Mouse (Mus musculus): ENCODE results near the gene Frmd8.

Frmd8 gene

DNA sequence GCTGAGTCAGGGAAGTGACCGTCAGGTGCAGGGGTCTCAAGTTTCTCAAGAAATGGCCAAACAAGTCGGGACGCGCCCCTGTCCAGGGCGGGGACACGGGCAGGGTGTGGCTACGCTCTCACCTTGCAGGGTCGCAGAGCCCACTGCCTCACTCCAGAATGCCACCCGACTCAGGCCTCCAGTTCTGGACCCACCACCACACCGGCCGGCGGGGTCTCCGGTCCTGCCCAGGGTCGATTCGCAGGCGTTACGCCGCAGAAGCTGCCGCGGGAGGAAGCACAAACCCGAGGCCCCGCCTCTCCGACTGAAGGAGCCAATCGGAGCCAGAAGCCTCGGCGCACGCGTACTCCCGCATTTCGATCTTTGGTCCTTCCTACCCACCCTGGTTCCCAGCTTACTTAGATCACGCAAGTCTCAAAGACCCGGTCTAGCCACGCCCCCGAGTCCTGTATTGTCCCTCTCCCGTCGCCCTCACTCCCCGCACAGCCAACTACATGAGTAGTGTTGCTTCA is at the start of gene Frmd8:
Gene Frmd8, minus strand, starts transcription at position 306 of the 512 bp plus-strand sequence.
- DNase-seq (ENCODE audit: low read depth, low spot score): peak; percentile 70

- peak; percentile 86 for DNase-seq (ENCODE audit: low read depth, low spot score)
Measured at GRCm38 (mm10) chr19:5924713-5925093, 49.6 kb upstream of the Frmd8 start, which contains the start of gene Cdc42ep2. TSS of gene Cdc42ep2 (minus strand) at chr19:5924816.

- DNase-seq (ENCODE audit: low read depth, low spot score): no peak
Measured at GRCm38 (mm10) chr19:5923990-5924712, 49.1 kb upstream of the Frmd8 start.

DNA sequence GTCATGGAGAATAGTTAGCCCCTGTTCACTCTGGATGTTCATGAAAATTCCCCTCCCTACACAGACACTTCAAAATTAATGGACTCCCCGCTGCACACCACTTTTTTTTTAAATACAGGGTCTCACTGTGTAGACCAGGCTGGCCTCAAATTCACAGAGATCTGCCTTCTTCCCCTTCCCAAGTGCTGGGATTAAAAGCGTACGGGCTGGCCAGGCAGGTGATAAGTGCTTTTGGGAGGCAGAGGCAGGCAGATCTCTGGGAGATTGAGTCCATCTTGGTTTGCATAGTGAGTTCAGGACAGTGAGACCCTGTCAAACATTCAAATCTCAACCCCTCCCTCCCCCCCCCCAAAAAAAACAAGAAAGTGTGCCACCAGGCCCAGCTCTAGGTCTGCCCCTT is 47.9 kb upstream of the Frmd8 start:
- no peak for DNase-seq (ENCODE audit: low read depth, low spot score)

DNA sequence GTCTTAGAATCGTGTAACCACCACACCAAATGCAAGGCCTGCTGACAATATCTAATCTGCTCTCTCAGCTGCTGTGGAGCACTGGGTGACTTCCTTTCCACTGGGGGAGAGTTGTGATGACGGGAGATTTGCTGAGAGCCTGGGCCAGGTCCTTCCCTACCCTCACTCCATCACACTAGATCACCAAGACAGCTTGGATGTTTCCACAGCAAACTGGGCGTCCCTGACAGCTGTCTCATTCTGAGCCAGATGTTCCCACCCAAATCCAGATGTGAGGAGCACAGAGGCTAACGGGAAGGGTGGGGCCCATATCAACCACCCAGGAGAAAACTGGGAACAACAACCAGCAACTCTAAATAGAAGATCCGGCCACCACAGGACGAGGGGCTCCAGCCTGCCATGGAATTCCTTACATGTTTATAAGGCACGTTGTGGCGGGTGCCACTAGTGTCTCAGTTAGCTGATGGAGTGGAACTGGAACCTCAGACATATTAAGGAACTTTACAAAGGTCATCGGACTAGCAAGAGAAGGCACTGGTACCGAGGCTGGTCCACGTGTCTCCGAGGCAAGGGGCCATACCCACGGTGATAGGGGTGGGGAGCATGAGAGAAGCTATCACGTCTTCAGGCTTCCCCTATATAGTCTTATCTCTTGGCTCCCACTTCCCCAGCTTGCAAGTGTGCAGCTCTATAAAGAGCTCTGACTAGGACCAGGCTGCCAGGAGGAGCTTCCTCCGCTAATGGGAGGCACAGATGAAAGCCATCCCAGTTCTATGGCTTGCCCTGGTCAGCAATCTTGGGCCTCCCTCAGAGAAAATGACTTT is 47.3 kb upstream of the Frmd8 start:
- no peak for DNase-seq (ENCODE audit: low read depth, low spot score)

GRCm38 (mm10) chr19:5921715-5922114 is 46.6 kb upstream of the Frmd8 start:
- no peak for DNase-seq (ENCODE audit: low read depth, low spot score)

DNA sequence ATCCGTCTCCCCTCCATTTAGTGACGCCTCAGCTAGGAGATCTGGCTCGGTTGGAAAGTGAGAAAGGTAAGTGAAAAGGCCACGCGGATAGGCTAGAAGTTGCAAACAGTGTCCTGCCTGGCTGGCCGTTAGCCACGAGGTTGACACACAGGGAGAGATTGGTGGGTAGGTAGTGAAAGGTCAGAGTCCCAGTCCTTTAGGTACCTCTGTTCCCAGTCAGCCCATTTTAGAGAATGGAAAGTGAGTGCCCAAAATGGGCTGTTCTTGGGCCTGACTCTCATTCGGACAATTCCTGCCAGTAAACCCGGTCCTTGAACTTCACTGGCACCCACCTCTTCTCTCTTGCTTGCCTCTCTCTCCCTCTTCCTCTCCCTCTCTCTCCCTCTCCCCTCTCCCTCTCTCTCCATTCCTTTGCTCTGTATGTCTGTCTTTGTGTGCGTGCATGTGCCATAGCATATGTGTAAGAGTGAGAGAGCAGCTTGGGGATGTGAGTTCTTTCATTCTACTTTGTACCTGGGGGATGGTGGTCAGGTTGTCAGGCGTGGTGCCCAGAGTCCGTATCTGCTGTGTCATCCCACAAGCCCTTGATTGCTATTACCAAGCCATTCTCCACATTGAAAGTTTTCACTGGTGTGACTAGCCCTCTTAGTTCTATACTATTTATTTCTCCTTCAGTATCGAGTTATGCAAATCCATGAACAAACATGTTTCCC is 38.1 kb upstream of the Frmd8 start, which contains the start of gene Dpf2:
Gene Dpf2, minus strand, starts transcription at position 4 of the 713 bp plus-strand sequence.
- DNase-seq (ENCODE audit: low read depth, low spot score): no peak

GRCm38 (mm10) chr19:5912103-5913006 is 37.3 kb upstream of the Frmd8 start:
- DNase-seq (ENCODE audit: low read depth, low spot score): peak; percentile 98

DNA sequence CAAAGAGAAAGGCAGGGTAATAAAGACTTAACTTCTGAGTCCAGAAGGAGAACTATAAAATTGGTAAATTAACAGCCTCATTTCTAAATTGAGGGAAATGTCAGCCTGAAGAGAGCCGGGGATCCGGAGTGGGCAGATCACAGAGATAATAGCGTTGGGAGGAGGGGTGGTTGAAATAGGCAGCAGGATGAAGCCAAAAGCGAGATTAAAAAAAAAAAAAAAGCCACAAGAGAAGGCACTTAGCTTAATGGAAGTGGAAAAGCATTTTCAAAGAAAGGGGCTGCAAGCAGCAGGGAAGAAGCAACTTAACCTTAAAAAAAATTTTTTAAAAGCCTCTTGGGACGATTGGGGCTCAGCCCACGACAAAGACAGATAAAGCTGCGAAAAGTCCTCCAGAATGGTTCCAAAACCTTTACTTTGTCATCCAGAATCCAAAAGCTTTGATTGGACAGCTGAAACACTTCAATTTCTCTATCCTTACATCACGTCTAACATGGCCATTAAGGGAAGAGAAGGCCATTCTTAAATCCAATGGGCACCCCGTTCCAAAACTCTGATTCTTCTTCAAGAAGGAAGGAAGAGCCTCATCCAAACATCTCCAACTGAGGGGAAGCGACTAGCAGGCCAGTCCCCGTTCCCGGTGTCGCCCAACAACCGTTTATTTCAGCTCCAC is 36.5 kb upstream of the Frmd8 start:
- DNase-seq (ENCODE audit: low read depth, low spot score): no peak

GRCm38 (mm10) chr19:5910221-5910620 is 35.1 kb upstream of the Frmd8 start:
- no peak for DNase-seq (ENCODE audit: low read depth, low spot score)

GRCm38 (mm10) chr19:5907275-5907674 is 32.2 kb upstream of the Frmd8 start:
- no peak for DNase-seq (ENCODE audit: low read depth, low spot score)

- peak; percentile 73 for DNase-seq (ENCODE audit: low read depth, low spot score)
Measured at GRCm38 (mm10) chr19:5894002-5894678, 19.1 kb upstream of the Frmd8 start, which contains the start of gene Tigd3. TSS of gene Tigd3 (minus strand) at chr19:5894149.

- DNase-seq (ENCODE audit: low read depth, low spot score): no peak
Measured at GRCm38 (mm10) chr19:5893282-5894001, 18.4 kb upstream of the Frmd8 start.

- DNase-seq (ENCODE audit: low read depth, low spot score): no peak
Measured at GRCm38 (mm10) chr19:5892735-5893134, 17.7 kb upstream of the Frmd8 start.

DNA sequence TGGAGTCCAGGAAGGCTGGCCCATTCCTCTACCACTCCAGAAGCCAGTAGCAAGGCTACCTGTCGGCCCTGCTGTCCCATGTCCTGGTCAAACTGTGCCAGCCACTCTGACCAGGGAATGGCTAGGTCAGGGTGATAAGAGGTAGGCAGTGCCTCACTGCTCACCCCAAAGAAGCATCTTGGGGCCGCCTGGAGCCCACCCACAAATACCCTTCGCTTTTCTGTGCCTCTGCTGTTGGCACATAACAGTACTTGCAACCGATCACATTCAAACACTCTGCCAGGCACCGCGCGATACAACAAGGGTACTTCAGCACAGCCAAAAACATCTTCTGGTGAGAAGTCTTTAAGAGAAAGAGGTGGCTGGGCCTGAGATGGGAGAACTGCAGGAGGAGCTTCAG is 17.2 kb upstream of the Frmd8 start:
- no peak for DNase-seq (ENCODE audit: low read depth, low spot score)

DNA sequence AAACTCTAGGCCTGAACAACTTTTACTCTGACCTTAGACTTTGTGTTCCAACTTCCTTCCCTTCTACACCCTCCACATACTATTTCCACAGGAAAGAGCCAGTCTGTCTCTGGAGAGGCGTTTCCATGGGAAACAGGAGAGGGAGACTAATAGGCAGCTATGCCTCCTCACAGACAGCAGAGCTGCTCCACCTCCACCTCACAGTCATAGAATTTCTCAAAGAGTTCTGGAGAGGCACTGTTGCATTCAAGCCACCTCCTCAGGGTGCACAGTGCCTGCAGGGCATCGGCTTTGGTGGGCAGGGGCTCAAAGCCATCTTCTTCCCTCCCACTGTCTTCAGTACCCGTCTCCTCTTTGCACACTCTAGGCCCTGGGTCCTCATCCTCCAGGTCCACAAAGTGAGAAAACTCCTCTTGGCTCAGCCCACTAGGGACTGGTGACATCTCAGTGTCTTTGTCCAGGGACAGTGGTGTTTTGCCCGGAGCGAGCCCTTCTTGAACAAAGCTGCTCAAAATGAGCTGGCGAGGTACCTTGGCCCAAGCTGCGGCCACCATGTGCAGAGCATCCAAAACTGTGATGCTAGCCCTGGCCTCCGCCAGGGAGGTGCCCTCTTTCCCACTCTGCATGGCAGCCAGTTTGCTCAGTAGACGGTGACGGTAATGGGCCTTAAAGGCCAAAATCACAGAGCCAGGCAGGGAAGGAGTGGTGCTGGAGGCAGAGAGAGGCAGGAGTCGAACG is 16.6 kb upstream of the Frmd8 start:
- DNase-seq (ENCODE audit: low read depth, low spot score): no peak

GRCm38 (mm10) chr19:5889211-5889610 is 14.1 kb upstream of the Frmd8 start:
- no peak for DNase-seq (ENCODE audit: low read depth, low spot score)

GRCm38 (mm10) chr19:5887234-5887815 is 12.3 kb upstream of the Frmd8 start:
- no peak for DNase-seq (ENCODE audit: low read depth, low spot score)
